8 mouse cellular contexts compared by ENCODE assay signal in genomic region chr10:76468203-76469162, GRCm38 (mm10). TPM values are rescaled to one million over a fixed set of nuclear protein-coding genes. Genes with fewer than 3 reads are reported as not detected.
A peak's percentile ranks its signal among the peaks of the same experiment; 100 is the strongest.
DNase-seq lines count a peak whose midpoint lies in the region; ATAC-seq lines count a peak whose summit lies in the region.

Gene Mcm3ap (plus strand): TSS chr10:76468927.
Gene Ybey (minus strand): TSS chr10:76469114.

- H3K9ac ChIP-seq in hindbrain, embryonic 15.5 days, result peak within 1 kb of the TSS; percentile 86

- H3K4me1 ChIP-seq in hindbrain, embryonic 15.5 days (replicated peaks), result peaks cover 28% of the 10 kb centered on the region

- H3K27ac ChIP-seq in hindbrain, embryonic 15.5 days (replicated peaks), result peak within 1 kb of the TSS; percentile 87

- H3K36me3 ChIP-seq in hindbrain, embryonic 15.5 days, result peaks cover 30% of the 10 kb centered on the region

- WGBS in hindbrain, embryonic 15.5 days, result 2% methylated on average over 55 of the region's 55 CpGs

- peak within 1 kb of the TSS; percentile 85 for H3K4me3 ChIP-seq in hindbrain, embryonic 15.5 days

- ATAC-seq in hindbrain, embryonic 15.5 days (ENCODE audit: low FRiP score, low read depth), result peak; percentile 98

- H3K9me3 ChIP-seq in hindbrain, embryonic 15.5 days, result no peaks in the 10 kb centered on the region

- H3K4me2 ChIP-seq in hindbrain, embryonic 15.5 days, result peak within 1 kb of the TSS; percentile 63

- no peaks in the 10 kb centered on the region for H3K27me3 ChIP-seq in hindbrain, embryonic 15.5 days

- DNase-seq in R1 (ENCODE audit: low read depth, low spot score), result peak; percentile 95
- peak; percentile 92 to 93 for DNase-seq in cerebellum, postnatal 25 days
- peak; percentile 89 to 91 for DNase-seq in frontal cortex, postnatal 36 days (ENCODE audit: low spot score in 2 of 2)
- peak; percentile 80 for DNase-seq in left cerebral cortex, adult 11 months (ENCODE audit: low spot score)
- DNase-seq in lung, postnatal 4 days, result peak; percentile 92 to 94
- DNase-seq in retina, postnatal 7 days (ENCODE audit: low read depth, low spot score), result peak; percentile 86
- DNase-seq in urinary bladder, adult 2 months (ENCODE audit: low spot score), result peak; percentile 83

RNA-seq across cellular contexts. Expression of gene Mcm3ap, which starts in this region (rescaled TPM):
- 54.8 and 61.9 TPM in 2 replicates for polyA plus RNA-seq in hindbrain, embryonic 15.5 days (2015; fragmentation: Nextera tagmentation; extraction: Ambion mirVana)
- polyA plus RNA-seq in urinary bladder, adult 2 months (2012; rRNA removed), result 32.0 and 32.8 TPM in 2 replicates

RNA-seq across cellular contexts. Expression of gene Ybey, which starts in this region (rescaled TPM):
- polyA plus RNA-seq in hindbrain, embryonic 15.5 days (2015; fragmentation: Nextera tagmentation; extraction: Ambion mirVana), result 5.9 and 6.1 TPM in 2 replicates
- 2.4 TPM in 2 replicates for polyA plus RNA-seq in urinary bladder, adult 2 months (2012; rRNA removed)

Comparison
In these comparisons a context has a peak if more than half of its experiments do, and no peak if none do; other contexts are left out.
1. Peak in every context shown above with its lines: DNase-seq, ATAC-seq, H3K4me3 ChIP-seq and H3K27ac ChIP-seq.